Mouse (Mus musculus) heart, embryonic 16.5 days (tissue): Measurements from ENCODE around the gene Iqgap1. TPM values are rescaled to one million over a fixed set of nuclear protein-coding genes. Genes with fewer than 3 reads are reported as not detected.

ENCODE experiments used
- ATAC-seq: fragments of 200-750 bp; cut with Nextera tagmentation; replicated peaks from 2 replicates; pipeline ENCODE4 v1.8.0; 2017; ENCODE audit warnings: moderate number of reproducible peaks; ENCODE audit not compliant: insufficient read depth, low FRiP score; ENCODE audit errors: extremely low read depth
- H3K27ac ChIP-seq: fragments of 300-500 bp; sonication (generic); 2 replicates; pipeline ENCODE4 v1.5.1; 2014; ENCODE audit warnings: mild to moderate bottlenecking, low read length, control low read depth, moderate library complexity
- H3K27me3 ChIP-seq: fragments of 300-500 bp; sonication (generic); 2 replicates; pipeline ENCODE4 v1.6.1; 2014; ENCODE audit warnings: low read length, mixed read lengths; ENCODE audit not compliant: control insufficient read depth, insufficient read depth
- H3K36me3 ChIP-seq: fragments of 300-500 bp; sonication (generic); 2 replicates; pipeline ENCODE4 v1.6.1; 2014; ENCODE audit not compliant: control insufficient read depth, insufficient read depth
- H3K4me1 ChIP-seq: fragments of 300-500 bp; sonication (generic); 2 replicates; pipeline ENCODE4 v1.6.1; 2014; ENCODE audit warnings: low read length, mixed read lengths; ENCODE audit not compliant: control insufficient read depth, insufficient read depth
- H3K4me2 ChIP-seq: fragments of 300-500 bp; sonication (generic); 2 replicates; pipeline ENCODE4 v1.6.1; 2014; ENCODE audit warnings: low read depth, mild to moderate bottlenecking, control low read depth, low read length
- H3K4me3 ChIP-seq: fragments of 300-500 bp; sonication (generic); 2 replicates; pipeline ENCODE4 v1.5.1; 2014; ENCODE audit warnings: mild to moderate bottlenecking, control low read depth, low read length
- H3K9ac ChIP-seq: fragments of 300-500 bp; sonication (generic); 2 replicates; pipeline ENCODE4 v1.6.1; 2014; ENCODE audit warnings: low read length, control low read depth
- H3K9me3 ChIP-seq: fragments of 300-500 bp; sonication (generic); replicated peaks from 2 replicates; pipeline ENCODE4 v1.6.1; 2016; ENCODE audit warnings: low read length; ENCODE audit not compliant: control insufficient read depth
- WGBS: fragments of 180-500 bp; shearing (Covaris S2); extraction: QIAGEN DNeasy Blood & Tissue Kit; methylation state at CpG from one replicate; pipeline ENCODE4 v1.1.7; 2014; 5-methylcytosine and 5-hydroxymethylcytosine counted together
- polyA plus RNA-seq: library from polyadenylated mRNA; unstranded; fragments of >200 nt; fragmentation: Nextera tagmentation; extraction: Ambion mirVana; gene quantifications from 2 replicates; pipeline ENCODE4 v1.2.1, GENCODE M21; 2015

The Iqgap1 gene
- polyA plus RNA-seq, 1 experiment from 2014 or later = 49.0 TPM

- Histone ChIP-seq H3K27ac (peak overlapping the region; percentile 62), H3K4me1 (peaks cover 31% of the 10 kb centered on the region), H3K4me2 (no peak overlapping the region), H3K9ac (peak overlapping the region; percentile 3; the same call in 1 of the 2 replicates), H3K36me3 (peaks cover 57% of the 10 kb centered on the region), H3K9me3 (no peaks in the 10 kb centered on the region), H3K27me3 (no peaks in the 10 kb centered on the region), H3K4me3 (no peak overlapping the region)
- WGBS = 21% methylated on average over 7 of the region's 7 CpGs
- peak; percentile 70 for ATAC-seq
Measured at GRCm38 (mm10) chr7:80740954-80741353, 84.8 kb downstream of the Iqgap1 start.

GRCm38 (mm10) chr7:80736199-80736598 is 89.6 kb downstream of the Iqgap1 start:
- 86% methylated on average over 10 of the region's 10 CpGs for WGBS
- Histone ChIP-seq H3K4me1 (peaks cover 10% of the 10 kb centered on the region; the same call in 1 of the 2 replicates), H3K27ac (no peak overlapping the region), H3K4me3 (no peak overlapping the region), H3K36me3 (peaks cover 58% of the 10 kb centered on the region), H3K9me3 (no peaks in the 10 kb centered on the region), H3K4me2 (no peak overlapping the region), H3K27me3 (no peaks in the 10 kb centered on the region), H3K9ac (no peak overlapping the region)
- no peak for ATAC-seq

GRCm38 (mm10) chr7:80732986-80733385 is 92.8 kb downstream of the Iqgap1 start:
- Histone ChIP-seq H3K27me3 (no peaks in the 10 kb centered on the region), H3K9me3 (no peaks in the 10 kb centered on the region), H3K4me3 (no peak overlapping the region), H3K27ac (no peak overlapping the region), H3K36me3 (peaks cover 54% of the 10 kb centered on the region), H3K4me1 (peaks cover 17% of the 10 kb centered on the region), H3K9ac (no peak overlapping the region), H3K4me2 (no peak overlapping the region)
- WGBS = 64% methylated on average over 11 of the region's 11 CpGs
- ATAC-seq = no peak

GRCm38 (mm10) chr7:80729662-80730061 is 96.1 kb downstream of the Iqgap1 start:
- H3K4me1 ChIP-seq = peaks cover 17% of the 10 kb centered on the region
- WGBS = 16% methylated on average over 8 of the region's 8 CpGs
- H3K4me2 ChIP-seq = no peak overlapping the region
- no peak overlapping the region for H3K4me3 ChIP-seq
- no peaks in the 10 kb centered on the region for H3K27me3 ChIP-seq
- no peaks in the 10 kb centered on the region for H3K9me3 ChIP-seq
- H3K36me3 ChIP-seq = peaks cover 61% of the 10 kb centered on the region
- peak overlapping the region; percentile 47; the same call in 1 of the 2 replicates for H3K27ac ChIP-seq
- 0 out of 2 replicates have a peak, but pooled peaks have one; percentile 15 for ATAC-seq
- H3K9ac ChIP-seq = no peak overlapping the region

GRCm38 (mm10) chr7:80721041-80721440 is 104.7 kb downstream of the Iqgap1 start:
- peaks cover 71% of the 10 kb centered on the region for H3K36me3 ChIP-seq
- WGBS = 62% methylated on average over 9 of the region's 9 CpGs
- H3K9me3 ChIP-seq = no peaks in the 10 kb centered on the region
- no peaks in the 10 kb centered on the region for H3K4me1 ChIP-seq
- no peaks in the 10 kb centered on the region for H3K27me3 ChIP-seq
- no peak overlapping the region for H3K4me3 ChIP-seq
- ATAC-seq = no peak
- H3K9ac ChIP-seq = no peak overlapping the region
- H3K4me2 ChIP-seq = no peak overlapping the region
- no peak overlapping the region for H3K27ac ChIP-seq

- Histone ChIP-seq H3K9me3 (no peaks in the 10 kb centered on the region), H3K4me2 (no peak overlapping the region), H3K27me3 (no peaks in the 10 kb centered on the region), H3K36me3 (peaks cover 72% of the 10 kb centered on the region), H3K27ac (no peak overlapping the region), H3K4me1 (no peaks in the 10 kb centered on the region), H3K9ac (no peak overlapping the region), H3K4me3 (no peak overlapping the region)
- WGBS = 93% methylated on average over 7 of the region's 7 CpGs
- no peak for ATAC-seq
Measured at GRCm38 (mm10) chr7:80719582-80719981, 106.2 kb downstream of the Iqgap1 start.

GRCm38 (mm10) chr7:80719038-80719437 is 106.7 kb downstream of the Iqgap1 start:
- Histone ChIP-seq H3K36me3 (peaks cover 74% of the 10 kb centered on the region), H3K9me3 (no peaks in the 10 kb centered on the region), H3K4me3 (no peak overlapping the region), H3K4me2 (no peak overlapping the region), H3K27ac (peak overlapping the region; percentile 30; the same call in 1 of the 2 replicates), H3K9ac (no peak overlapping the region), H3K4me1 (no peaks in the 10 kb centered on the region), H3K27me3 (no peaks in the 10 kb centered on the region)
- no peak for ATAC-seq
- 86% methylated on average over 2 of the region's 2 CpGs for WGBS

- no peak overlapping the region for H3K9ac ChIP-seq
- H3K4me3 ChIP-seq = no peak overlapping the region
- no peak for ATAC-seq
- H3K4me1 ChIP-seq = no peaks in the 10 kb centered on the region
- no peaks in the 10 kb centered on the region for H3K9me3 ChIP-seq
- H3K27me3 ChIP-seq = no peaks in the 10 kb centered on the region
- H3K36me3 ChIP-seq = peaks cover 75% of the 10 kb centered on the region
- H3K27ac ChIP-seq = no peak overlapping the region
- no peak overlapping the region for H3K4me2 ChIP-seq
- 91% methylated on average over 8 of the region's 8 CpGs for WGBS
Measured at GRCm38 (mm10) chr7:80718471-80718870, 107.3 kb downstream of the Iqgap1 start.

GRCm38 (mm10) chr7:80716758-80717157 is 109.0 kb downstream of the Iqgap1 start:
- Histone ChIP-seq H3K27me3 (no peaks in the 10 kb centered on the region), H3K9ac (no peak overlapping the region), H3K36me3 (peaks cover 68% of the 10 kb centered on the region), H3K4me2 (no peak overlapping the region), H3K9me3 (no peaks in the 10 kb centered on the region), H3K27ac (no peak overlapping the region), H3K4me3 (no peak overlapping the region), H3K4me1 (no peaks in the 10 kb centered on the region)
- WGBS = 76% methylated on average over 9 of the region's 9 CpGs
- no peak for ATAC-seq
